Mouse (Mus musculus) spleen, adult 18-20 months (tissue): Measurements from ENCODE around the gene Gla.

Experiments
- DNase-seq, 2 experiments: peaks; one replicate each; pipeline ENCODE4 v3.0.0; 2022; ENCODE audit warnings: mixed read lengths in 2 of 2

The Gla gene

DNA sequence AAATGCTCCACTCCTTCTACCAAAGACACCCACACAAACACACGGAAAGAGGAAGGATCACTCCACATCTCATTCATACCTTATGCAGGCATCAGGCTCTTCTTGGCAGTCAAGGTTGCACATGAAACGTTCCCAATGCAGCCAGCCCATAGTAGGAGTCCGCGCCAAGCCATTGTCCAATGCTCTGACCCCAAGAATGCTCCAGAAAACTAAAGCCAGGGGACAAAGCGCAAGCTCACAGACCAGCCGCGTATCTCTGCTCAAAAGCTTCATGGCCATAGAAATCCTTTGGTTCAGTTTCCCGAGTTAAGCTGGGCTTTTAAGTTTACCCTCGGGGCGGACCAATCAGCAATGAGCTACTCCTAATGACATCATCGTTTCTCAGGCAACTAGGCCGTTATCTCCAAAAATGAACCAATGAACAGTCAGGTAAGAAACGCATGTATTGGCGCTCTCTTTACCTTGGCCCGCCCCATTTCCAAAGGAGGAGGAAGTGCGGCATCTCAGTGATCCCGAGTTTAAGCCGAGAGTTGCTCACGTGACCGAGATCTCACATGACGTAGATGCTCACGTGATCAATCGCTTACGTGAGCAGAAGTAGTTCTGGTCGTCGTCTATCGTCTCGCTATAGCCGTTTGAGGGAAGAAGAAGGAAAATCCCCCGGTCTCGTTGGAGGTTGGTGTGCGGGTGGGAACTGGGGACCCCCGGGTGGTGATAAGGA is at the start of gene Gla, which contains the start of gene Hnrnph2:
Gene Gla (minus strand): TSS at position 467 of the 721 bp plus-strand sequence.
Gene Hnrnph2 (plus strand): TSS at position 521 of the 721 bp plus-strand sequence.
- peak; percentile 76 to 79 for DNase-seq

DNA sequence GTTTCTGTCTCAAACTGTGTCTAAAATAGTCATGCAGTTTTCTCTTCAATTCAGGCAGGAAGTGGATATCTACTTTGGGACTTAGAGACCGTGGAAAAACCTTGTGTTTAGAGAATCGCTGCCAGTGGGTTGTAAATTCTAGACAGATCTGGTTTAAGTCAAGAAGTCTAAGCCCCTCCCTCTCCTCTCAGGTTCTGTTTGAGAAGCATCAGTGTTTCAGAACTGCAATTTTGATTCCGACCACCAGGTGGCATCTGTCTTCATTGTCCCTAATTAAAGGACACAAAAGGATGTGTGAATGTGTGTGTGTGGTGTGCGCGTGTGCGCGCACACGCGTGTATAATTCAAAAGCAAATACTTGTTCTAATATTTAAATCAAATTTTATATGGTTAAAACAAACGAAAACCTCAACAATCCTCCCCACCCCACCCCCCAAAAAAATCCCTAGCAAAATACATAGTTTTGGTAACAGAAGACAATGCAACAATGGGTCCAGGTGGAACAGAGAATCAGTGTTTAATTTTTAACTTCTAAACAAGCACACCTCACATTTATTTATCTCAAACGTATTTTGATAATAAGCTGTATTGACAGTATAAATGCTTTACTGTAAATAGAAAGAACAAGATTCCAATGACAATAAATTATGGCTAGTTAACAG is 47.2 kb upstream of the Gla start:
- peak in 1 of 2 experiments; percentile 51 for DNase-seq

DNA sequence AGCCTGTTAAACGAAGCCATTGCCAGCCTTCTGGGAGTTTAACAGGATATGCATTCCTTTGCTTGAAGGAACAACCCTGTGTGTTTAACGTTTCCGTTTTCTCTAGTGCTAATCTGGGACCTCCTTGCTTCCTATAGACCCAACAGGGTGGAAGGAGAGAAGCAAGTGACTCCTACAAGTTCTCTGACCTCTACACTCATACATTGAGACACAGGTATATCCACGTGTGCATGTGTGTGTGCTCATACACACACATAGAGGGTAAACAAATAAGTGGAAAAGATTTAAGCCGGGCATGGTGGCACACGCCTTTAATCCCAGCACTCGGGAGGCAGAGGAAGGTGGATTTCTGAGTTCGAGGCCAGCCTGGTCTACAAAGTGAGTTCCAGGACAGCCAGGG is 46.5 kb upstream of the Gla start:
- no peak for DNase-seq

DNA sequence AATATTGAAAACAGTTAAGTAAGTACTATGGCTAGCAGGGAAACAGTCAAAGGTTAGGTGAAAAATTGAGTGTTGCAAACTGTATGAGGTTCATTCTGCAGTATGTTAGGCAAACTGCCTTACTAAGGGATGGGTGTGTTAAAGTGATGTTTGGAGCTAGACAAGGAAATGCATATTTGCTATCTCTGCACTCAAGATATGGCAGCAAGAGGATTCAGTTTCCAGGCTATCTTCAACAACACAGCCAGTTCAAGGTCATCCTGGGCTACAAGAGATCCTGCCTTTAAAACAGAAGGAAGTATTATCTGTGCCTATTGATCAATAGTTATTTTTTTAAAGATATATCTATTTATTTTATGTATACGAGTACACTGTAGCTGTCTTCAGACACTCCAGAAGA is 45.4 kb upstream of the Gla start:
- no peak for DNase-seq

DNA sequence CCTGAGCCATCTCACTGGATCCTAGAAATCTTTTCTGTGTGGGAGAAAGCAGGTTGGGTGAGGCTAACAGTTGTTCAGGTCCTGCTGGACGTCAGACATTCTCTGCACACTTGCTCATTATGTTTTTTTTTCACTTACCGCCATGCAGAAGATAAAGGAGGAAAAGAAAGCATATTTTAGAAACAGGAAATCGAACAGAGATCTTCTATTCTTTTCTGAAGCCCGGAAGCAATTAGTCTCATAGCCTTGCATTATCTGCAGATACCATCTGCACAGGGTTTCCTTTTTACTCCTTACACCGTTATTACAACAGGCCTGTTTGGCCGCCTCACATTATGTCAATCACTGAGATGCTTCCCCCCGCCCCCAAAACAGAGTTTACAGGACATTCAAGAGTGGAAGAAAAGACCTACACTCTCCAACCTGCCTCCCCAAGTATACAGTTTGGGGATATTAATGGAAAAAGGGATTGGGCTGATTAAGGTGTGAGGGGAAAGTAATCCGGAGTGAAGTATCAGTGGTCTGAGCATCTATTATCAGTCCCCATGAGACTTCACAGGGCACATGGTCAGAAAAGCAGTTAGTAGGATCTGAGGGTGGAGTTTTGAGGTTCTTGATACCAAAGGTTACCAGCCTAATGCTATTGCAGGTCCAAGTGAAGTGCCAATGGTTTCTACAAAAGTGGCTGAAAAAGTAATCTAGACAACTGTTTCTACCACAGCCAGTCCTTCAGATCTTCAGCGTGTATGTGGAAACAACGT is 40.3 kb upstream of the Gla start:
- DNase-seq: no peak

DNA sequence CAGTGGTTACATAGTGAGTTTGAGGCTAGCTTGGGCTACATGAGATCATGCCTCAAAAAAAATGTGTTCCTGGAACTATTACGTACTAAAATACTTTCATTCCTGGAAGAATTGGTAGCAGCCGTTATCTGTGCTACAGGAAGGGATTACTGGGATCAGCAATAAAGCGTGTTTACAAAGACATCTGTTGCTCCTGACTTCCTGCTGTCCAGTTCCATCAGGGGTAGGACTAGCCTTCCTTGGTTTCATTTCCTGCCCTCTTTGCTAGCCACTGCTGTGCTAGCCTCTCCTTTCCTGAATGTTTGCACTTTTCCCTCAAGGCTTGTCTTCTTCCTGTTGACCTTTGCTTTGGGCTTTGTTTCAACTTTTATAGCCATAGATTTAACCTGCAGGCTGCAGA is 34.9 kb upstream of the Gla start:
- no peak for DNase-seq

DNA sequence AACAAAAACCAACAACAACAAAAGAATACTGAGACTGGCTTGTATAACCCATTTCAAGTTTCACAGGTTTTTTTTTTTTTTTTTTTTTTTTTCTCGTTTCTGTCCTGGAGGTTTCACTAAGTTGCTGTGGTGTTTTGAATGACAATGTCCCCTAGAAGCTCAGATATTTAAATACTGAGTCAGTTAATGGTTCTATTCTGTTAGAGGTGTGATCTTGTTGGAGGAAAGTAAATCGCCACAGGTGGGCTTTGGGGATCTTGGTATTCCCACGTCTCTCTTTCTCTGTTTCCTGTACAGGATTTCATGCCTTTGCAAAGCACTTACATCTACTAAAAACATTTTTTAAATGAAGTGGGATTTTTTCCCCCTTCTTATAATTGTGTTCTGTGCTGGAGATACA is 34.2 kb upstream of the Gla start:
- no peak for DNase-seq

DNA sequence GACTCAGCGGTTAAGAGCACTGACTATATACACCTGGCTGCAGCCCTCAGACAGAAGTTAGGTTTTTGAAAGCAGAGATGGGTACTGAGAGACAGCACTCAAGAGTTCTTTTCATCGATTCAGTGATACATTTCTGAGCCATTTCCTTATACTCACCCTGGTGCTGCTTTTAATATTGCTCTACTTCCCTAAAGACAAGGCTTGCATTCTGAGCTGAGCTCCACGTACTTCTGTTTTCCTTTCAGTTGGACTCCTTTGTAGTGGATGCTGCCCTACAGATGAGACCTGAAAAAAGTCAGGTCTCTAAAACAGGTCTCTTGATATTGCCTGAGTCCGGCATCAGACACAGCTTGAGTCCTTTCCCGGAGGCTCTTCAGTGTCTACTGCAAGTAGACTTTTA is 31.8 kb upstream of the Gla start:
- DNase-seq: no peak

DNA sequence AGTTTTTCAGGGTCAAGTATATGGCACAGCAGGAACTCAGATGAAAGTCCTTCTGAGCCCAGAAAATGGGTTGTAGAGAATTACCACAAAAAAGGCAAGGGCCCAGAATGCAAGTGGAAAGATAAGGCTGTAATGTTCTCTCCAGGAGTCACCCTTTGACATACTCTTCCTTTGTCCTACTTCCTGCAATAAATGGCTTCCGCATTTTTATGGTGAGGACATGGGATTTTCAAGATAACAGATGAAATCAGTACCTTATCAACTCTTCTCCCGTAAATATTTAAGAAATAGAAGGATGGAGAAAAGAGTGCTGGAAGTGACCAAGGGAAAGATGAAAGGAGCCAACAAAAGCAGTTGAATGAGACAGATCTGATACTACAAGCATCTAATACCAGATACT is 27.3 kb upstream of the Gla start:
- DNase-seq: no peak

DNA sequence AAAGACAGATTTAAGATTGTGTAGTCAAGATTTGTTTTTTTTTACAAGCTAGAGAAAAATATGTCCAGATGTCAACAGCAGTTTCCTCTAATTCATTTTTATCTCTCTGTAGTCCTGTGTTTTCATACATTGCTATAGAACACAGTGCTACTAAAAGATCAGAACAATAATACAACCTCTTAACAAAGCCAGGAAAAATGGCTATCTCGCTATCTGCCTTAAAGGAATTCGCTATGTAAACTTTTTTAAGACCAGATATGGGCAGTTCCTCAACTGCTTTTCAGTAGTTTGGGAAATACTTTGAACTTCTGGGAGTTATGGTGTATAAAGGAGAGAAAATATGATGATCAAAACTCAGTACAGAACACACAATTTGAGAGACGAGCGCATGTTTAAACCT is 22.4 kb upstream of the Gla start:
- DNase-seq: no peak

DNA sequence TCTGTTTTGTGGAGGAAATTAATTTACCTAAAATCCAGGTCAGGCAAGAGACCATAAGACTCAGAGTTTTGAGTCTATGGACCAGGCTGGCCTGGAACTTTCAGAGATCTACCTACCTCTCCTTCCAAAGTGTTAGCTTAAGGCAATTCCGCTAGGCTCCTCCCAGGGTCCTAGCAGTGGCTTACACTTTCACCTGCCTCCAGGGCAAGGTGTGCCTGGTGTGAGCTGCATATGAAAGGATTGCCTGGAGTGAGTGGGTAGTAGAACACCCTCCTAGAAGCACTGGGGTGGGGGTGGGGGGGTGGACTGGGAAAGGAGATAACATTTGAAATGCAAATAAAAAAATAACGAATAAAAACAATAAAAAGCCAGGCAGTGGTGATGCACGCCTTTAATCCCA is 20.8 kb upstream of the Gla start:
- DNase-seq: no peak

DNA sequence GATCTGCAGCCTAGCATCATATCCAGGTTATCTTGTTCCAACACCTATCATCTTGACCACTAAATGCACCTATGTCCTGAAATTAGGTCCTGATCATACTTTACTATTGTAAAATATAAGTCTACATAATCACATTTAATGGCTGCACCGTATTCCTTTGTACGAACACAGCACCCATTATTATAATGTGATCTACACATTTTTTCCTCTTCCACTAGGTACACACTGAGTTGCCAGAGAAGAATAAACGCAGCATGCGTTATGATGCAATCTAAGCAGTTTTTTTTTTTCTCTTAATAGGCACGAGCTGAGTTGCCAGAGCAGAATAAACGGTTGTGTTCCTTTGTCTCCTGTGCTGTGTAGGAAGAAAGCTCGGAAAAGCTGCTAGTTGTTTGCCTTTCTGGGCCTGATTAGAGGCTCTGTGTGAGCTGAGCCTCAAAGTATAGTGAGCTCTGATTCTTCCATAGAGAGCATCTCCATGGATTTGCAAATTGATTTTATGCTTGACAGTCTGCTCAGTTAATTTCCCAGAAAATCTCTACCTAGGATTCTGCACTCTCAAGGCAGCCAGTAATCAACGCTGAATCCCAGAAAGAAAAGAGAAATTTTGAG is 19.4 kb upstream of the Gla start:
- DNase-seq: no peak

DNA sequence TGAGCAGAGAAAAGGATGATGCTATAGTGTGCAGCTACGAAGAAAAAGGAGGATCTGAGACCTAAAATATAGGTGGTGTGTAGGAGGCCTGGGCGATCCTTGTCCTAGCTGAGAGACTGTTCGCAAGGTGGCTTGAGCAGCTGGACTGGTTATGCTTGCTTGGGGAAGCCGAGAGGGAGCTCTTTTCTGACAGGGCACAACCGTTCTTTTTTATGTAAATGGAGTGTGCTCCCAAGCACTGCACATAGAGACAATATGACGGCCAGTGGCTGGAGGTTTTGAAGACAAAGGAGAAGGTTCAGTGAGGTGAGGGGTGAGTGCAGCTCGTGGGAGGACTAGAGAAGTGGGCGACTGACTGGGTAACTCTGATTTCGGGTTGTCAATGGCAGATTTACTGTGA is 18.8 kb upstream of the Gla start:
- no peak for DNase-seq

DNA sequence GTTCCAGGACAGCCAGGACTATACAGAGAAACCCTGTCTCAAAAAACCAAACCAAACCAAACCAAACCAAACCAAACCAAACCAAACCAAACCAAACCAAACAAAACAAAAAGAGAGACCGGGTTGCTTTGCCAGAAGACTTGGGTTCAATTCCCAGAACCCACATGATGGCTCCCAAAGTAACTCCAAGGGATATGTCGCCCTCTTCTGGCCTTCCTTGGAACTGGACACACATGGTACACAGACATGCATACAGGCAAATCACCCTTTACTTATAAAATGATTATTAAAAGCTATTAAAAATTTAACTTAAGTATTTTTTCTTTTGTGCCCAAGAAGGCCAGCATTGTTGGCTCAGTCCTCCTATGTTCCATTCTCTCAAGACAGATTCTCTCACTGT is 13.4 kb upstream of the Gla start:
- DNase-seq: peak in 1 of 2 experiments; percentile 32

DNA sequence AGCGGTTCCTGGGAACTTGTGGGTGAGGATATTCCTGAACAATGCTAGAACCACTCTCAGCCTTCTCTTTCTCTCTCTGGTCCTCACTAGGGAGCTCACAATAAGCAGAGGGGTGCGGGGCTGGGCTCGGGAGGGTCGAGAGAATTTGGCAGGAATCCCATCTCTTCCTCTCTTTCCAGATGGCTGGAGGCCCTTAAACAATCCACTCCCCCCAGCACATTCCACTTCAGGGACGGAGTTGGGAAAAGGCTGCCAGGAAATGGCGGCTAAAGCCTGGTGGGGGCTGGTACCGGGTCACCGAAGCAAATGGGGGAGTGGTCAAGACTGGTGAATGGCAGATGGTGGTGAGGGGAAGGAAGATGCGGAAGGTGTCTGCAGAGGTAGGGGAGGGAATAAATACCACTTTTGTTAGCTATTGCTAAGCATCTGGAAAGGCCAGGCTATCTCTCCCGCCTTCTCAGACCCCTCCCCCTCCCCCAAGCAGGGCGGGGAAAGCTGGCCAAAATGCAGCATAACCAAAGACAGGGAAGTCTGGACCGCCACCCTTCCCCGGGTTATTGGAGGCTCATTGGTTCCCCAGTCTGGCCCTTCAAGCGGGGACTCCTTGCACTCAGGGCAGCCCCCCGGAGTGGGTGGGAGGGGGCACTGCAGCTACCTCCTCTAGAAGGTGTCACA is 11.5 kb upstream of the Gla start:
- peak in 1 of 2 experiments; percentile 13 for DNase-seq

DNA sequence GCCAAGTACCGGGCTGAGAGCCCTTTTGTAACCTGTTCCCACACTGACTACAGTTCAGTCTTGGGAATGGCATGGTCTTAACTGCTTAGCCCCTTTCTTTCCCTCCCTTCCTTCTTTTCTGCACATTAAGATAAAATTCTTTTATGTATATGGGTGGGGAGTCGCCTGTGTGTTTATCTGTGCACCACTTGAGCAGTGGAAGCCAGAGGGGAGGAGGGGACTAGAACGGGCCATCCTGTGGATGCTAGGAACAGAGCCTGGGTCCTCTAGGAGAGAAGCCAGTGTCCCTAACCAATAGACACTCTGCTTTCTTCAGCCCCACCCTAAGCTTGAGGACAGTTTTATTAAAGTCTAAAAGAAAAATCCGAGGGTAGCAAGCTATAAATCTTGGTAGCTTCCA is 10.1 kb upstream of the Gla start:
- no peak for DNase-seq

DNA sequence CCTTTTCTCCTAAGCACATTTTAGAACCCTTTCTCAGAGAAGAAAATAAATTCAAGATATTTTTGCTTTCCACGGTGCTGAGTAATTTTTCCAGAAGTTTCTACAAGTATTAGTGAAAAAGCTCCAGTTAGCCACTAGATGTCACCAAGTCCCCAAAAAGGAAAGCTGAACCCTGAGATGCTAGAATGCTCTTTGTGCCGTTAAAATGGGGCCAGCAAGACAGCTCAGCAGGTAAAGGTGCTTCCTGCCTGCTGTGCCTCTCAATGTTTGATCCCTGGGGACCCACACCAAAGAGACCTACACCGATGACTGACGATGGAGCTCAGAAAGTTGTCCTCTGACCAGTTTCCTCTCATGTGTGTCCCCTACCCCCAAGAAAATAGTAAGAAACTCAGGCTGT is 8.5 kb upstream of the Gla start:
- DNase-seq: no peak

DNA sequence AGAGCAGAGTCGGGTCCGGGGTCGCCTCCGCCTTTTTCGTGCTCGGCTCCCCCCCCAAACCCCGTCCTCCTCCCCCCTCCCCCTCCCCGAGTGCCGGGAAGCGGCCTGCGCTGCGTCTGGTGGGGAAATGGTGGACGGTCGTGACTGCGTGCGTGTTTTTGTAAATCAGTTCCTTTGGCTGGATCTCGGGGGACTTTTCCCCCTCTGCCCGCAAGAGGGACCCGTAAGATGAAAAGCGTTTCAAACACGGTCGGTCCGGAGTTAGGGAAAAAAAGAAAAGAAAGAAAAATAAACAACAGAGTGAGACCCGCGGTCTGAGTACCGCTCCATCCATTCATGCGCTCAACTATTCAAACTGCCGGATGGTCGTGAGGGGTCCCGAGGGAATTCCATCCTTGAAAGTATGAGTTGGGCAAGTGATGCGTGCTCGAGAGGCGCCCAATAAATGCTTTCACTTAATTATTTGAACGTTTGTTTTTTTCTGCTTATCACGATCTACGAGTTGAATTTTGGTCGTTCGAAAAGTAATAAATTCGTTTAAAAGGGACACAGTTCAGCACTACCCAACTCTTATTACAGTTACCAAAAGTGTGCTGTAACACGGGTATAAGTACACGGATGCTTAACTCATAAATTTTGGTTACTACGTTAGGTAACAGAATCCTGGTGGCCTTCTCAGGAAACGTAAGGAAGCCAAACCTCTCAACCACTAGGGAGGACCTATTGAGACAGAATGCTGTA is 625 bp upstream of the Gla start:
- DNase-seq: no peak

DNA sequence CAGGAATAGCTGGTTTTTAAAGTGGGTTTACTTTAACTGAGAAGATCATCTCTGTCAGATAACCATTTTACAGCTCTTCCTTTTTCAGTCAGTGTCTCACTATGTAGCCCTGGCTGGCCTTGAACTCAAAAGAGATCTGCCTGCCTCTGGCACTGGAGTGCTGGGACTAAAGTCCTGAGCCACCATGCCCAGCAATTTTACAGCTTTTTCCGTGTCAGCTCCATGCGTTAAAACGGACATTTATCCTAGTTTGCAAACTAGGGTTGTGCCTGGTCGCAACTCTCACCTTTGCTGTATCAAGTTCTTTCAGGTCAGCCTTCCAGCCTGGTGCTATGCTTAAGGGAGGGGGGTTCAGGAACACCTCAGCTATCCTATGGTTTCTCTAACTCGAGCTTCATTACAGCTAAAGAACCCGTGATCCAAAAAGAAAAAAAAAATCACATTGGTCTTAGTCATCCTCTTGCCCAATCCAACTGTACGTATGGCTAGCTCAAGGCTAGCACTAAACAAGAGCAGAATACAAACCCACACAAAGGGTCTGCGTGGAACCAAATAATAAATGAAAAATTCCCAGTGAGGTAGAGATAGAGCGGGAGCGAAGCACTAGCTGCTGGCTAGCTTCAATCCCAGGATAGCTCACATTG is 881 bp downstream of the Gla start:
- DNase-seq: no peak

DNA sequence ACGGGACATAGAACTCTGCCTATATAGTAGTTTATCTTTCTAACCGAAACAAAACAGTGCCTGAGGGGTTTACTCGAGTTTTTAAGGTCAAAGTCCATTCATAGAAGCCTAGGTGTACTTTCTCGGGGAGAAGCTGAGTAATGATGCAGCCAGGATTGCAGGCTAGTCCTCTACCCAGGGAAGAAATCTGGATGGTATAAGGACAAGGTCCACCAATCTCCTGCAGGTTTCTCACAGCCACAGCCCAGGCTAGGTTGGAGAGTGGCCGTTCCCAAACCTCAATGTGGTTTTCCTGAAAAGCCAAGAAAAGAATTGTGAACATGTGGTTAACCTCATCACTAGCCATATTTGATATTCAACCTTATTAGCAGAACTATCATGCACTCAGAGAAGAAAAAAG is 11.1 kb downstream of the Gla start:
- no peak for DNase-seq

DNA sequence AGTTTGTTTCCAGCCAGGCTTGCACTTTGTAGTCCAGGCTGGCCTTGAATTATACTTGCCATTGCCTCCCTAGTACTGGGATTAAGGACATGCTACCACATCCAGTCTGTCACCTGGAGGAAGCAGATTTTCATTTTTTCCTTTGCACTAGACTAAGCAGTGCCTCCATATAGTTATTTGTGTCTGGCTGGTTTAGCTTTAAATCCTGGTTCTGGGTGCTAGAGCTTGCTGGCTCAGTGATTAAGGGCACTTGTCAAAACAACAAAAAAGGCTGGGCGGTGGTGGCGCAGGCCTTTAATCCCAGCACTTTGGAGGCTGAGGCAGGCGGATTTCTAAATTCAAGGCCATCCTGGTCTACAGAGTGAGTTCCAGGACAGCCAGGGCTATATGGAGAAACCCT is 11.9 kb downstream of the Gla start:
- DNase-seq: no peak

DNA sequence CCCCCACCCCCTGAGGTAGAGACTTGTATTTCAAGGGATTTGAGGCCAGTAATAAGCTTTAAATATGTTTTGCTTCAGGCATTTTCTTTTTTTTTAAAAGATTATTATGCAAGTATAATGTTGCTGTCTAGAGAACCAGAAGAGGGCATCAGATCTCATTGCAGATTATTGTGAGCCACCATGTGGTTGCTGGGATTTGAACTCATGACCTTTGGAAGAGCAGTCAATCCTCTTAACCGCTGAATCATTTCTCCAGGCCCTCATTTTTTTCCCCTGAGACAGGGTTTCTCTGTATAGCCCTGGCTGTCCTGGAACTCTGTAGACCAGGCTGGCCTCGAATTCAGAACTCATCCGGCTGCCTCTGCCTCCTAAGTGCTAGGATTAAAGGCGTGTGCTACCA is 12.7 kb downstream of the Gla start:
- DNase-seq: no peak
